Mouse (Mus musculus): ENCODE measurements around the gene Ascc1. TPM values are rescaled to one million over a fixed set of nuclear protein-coding genes. Genes with fewer than 3 reads are reported as not detected.

Gene Ascc1
- total and polyA plus RNA-seq, 2 experiments from 2014 or later, result 13.5 to 50.1 TPM

DNA sequence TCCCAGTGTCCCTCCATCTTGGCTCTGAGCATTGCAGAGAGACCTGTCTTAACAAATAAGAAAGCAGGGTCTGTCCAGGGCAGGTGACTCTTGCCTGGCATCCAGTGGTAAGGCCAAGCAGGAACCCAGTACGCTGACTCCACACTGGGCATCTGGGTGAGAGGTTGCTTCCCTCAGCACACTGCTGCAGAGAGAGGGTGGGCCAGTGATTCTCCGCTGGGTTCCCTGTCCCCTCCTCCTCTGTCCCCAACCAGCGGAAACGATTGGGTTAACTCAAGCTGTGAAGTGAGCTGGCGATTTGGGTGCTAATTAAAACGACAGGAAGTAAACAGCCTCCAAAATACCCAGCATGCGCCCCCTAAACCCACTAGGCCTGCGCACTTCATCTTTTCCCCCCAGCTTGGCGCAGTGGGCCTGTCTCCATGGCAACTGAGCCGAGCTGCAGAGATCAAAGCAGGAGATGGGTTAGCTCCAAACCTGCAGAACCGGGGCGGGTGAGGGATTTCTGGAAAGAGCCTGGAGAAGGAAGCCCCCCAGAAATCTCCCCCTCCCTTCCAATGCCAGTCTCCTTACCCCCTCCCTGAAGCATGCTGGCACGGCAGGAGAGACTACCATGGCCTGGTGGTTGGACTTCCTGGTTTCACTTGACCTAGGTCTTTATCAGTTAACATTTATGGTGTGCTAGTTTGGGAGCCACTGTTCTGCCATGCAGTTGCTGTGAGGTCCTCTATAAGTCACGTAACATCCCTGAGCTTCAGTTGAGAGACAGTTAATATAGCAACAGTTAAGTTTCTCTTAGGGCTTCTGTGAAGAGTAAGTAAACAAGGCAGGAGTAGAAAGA is 113.0 kb downstream of the Ascc1 start:
- DNase-seq (ENCODE audit: low spot score), result peak; percentile 94
- ATAC-seq (ENCODE audit: low FRiP score), result peak; percentile 88
- H3K9me3 ChIP-seq (ENCODE audit: low read length), result no peaks in the 10 kb centered on the region
- H3K4me1 ChIP-seq (ENCODE audit: insufficient read depth, low read length), result peaks cover 31% of the 10 kb centered on the region
- peak overlapping the region; percentile 41 for H3K4me2 ChIP-seq (ENCODE audit: low read depth, low read length, poor library complexity, severe bottlenecking)
- peak overlapping the region; percentile 83 for H3K27ac ChIP-seq (ENCODE audit: low read depth, low read length)
- peak overlapping the region; percentile 11; the same call in 1 of the 2 replicates for H3K4me3 ChIP-seq (ENCODE audit: low read depth, low read length)
- 5% methylated on average over 14 of the region's 14 CpGs for WGBS
- 0 out of 2 replicates have a peak, but pooled peaks cover 10% of the 10 kb centered on the region for H3K36me3 ChIP-seq (ENCODE audit: insufficient read depth, low read length)
- no peaks in the 10 kb centered on the region for H3K27me3 ChIP-seq (ENCODE audit: insufficient read depth, low read length)
- 0 out of 2 replicates have a peak overlapping the region, but pooled peaks have one; percentile 20 for H3K9ac ChIP-seq (replicated peaks; ENCODE audit: low read length, poor library complexity, severe bottlenecking)
- TF ChIP-seq CTCF (IDR thresholded peaks at IDR 0.05), result peak; percentile 9; the same call in 1 of the 2 replicates

DNA sequence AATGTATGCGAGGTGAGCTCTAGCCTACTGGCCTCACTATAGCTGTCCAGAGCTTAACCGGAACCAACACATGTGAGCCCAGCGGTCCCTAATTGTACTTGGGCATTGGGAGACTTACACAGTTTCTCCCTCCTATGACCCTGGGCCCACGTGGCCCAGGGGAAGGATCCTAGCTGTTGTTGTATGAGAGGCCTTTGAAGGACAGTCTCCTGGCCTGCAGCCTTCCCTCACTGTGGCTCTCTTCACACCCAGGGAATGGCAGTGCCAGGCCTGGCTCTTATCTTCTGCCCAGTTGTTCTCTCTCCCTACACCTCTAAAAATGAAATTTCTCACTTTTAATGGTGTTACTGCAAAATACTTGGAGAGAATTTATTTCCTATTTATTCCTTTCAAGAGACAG is 114.4 kb downstream of the Ascc1 start:
- TF ChIP-seq CTCF (IDR thresholded peaks at IDR 0.05), result no peak
- no peak overlapping the region for H3K4me3 ChIP-seq (ENCODE audit: low read depth, low read length)
- no peak for DNase-seq (ENCODE audit: low spot score)
- 41% methylated on average over 4 of the region's 4 CpGs for WGBS
- H3K4me1 ChIP-seq (ENCODE audit: insufficient read depth, low read length), result peaks cover 25% of the 10 kb centered on the region
- no peak overlapping the region for H3K4me2 ChIP-seq (ENCODE audit: low read depth, low read length, poor library complexity, severe bottlenecking)
- no peak for ATAC-seq (ENCODE audit: low FRiP score)
- no peak overlapping the region for H3K9ac ChIP-seq (replicated peaks; ENCODE audit: low read length, poor library complexity, severe bottlenecking)
- no peaks in the 10 kb centered on the region for H3K27me3 ChIP-seq (ENCODE audit: insufficient read depth, low read length)
- peak overlapping the region; percentile 83; the same call in 1 of the 2 replicates for H3K27ac ChIP-seq (ENCODE audit: low read depth, low read length)
- H3K9me3 ChIP-seq (ENCODE audit: low read length), result no peaks in the 10 kb centered on the region
- H3K36me3 ChIP-seq (ENCODE audit: insufficient read depth, low read length), result peaks cover 19% of the 10 kb centered on the region

- DNase-seq (ENCODE audit: low spot score) (no peak), ATAC-seq (ENCODE audit: low FRiP score) (no peak)
- 0 out of 2 replicates have a peak overlapping the region, but pooled peaks have one; percentile 32 for H3K27ac ChIP-seq (ENCODE audit: low read depth, low read length)
- TF ChIP-seq CTCF (IDR thresholded peaks at IDR 0.05), result no peak
- H3K4me2 ChIP-seq (ENCODE audit: low read depth, low read length, poor library complexity, severe bottlenecking), result no peak overlapping the region
- WGBS, result 44% methylated on average over 7 of the region's 7 CpGs
- H3K36me3 ChIP-seq (ENCODE audit: insufficient read depth, low read length), result peaks cover 22% of the 10 kb centered on the region
- no peak overlapping the region for H3K9ac ChIP-seq (replicated peaks; ENCODE audit: low read length, poor library complexity, severe bottlenecking)
- H3K9me3 ChIP-seq (ENCODE audit: low read length), result no peaks in the 10 kb centered on the region
- no peaks in the 10 kb centered on the region for H3K27me3 ChIP-seq (ENCODE audit: insufficient read depth, low read length)
- H3K4me1 ChIP-seq (ENCODE audit: insufficient read depth, low read length), result peaks cover 25% of the 10 kb centered on the region
- H3K4me3 ChIP-seq (ENCODE audit: low read depth, low read length), result no peak overlapping the region
Measured at GRCm38 (mm10) chr10:60118464-60118863, 115.9 kb downstream of the Ascc1 start.

DNA sequence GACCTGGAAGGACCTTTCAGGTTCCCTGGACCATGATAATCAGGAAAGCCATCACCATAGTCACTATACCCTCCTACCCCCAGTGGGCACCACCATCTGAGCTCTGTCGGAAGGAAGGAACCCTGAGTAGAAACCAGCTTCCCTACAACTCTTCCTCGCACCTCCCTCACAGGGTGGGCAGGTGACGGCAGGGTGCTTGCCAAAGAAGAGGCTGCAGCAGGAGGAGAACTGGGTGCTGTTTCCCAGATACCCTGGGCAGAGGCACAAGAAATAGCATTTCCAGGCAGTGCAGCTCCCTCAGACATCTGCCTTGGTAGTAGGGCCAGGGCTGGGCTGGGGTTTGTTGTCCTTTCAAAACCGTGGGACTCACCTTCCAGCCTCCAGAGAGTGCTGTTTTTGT is 118.0 kb downstream of the Ascc1 start:
- Histone ChIP-seq H3K4me3 (ENCODE audit: low read depth, low read length) (no peak overlapping the region), H3K9ac (replicated peaks; ENCODE audit: low read length, poor library complexity, severe bottlenecking) (no peak overlapping the region), H3K4me2 (ENCODE audit: low read depth, low read length, poor library complexity, severe bottlenecking) (no peak overlapping the region), H3K27me3 (ENCODE audit: insufficient read depth, low read length) (no peaks in the 10 kb centered on the region), H3K9me3 (ENCODE audit: low read length) (no peaks in the 10 kb centered on the region), H3K36me3 (ENCODE audit: insufficient read depth, low read length) (peaks cover 31% of the 10 kb centered on the region), H3K4me1 (ENCODE audit: insufficient read depth, low read length) (peaks cover 18% of the 10 kb centered on the region), H3K27ac (ENCODE audit: low read depth, low read length) (no peak overlapping the region)
- no peak; the same call in 1 of the 2 replicates for TF ChIP-seq CTCF (IDR thresholded peaks at IDR 0.05)
- DNase-seq (ENCODE audit: low spot score) (no peak), ATAC-seq (ENCODE audit: low FRiP score) (no peak)
- 79% methylated on average over 4 of the region's 4 CpGs for WGBS

DNA sequence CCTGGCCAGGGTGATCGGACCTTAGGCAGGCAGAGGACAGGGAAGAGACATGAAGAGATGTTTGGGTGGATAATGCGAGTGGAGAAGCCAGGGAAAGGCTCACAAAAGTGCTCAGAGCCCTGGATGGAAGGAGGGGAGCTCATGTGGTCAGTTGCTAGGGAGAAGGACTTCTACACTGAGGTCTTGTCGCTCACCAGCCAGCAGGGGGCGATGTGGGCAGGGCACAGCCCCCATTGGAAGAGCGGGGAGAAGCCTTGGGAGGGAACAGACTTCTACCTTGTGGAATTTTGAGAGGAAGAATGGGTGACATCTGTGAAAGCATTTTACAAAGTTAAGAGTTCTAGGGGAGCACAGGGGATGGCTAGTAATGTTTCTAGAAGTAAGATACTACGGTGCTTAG is 121.5 kb downstream of the Ascc1 start:
- ATAC-seq (ENCODE audit: low FRiP score) (no peak), DNase-seq (ENCODE audit: low spot score) (no peak)
- H3K27me3 ChIP-seq (ENCODE audit: insufficient read depth, low read length), result no peaks in the 10 kb centered on the region
- 60% methylated on average over 6 of the region's 6 CpGs for WGBS
- TF ChIP-seq CTCF (IDR thresholded peaks at IDR 0.05), result peak; percentile 67
- H3K4me2 ChIP-seq (ENCODE audit: low read depth, low read length, poor library complexity, severe bottlenecking), result no peak overlapping the region
- peaks cover 44% of the 10 kb centered on the region for H3K36me3 ChIP-seq (ENCODE audit: insufficient read depth, low read length)
- H3K9me3 ChIP-seq (ENCODE audit: low read length), result no peaks in the 10 kb centered on the region
- H3K4me1 ChIP-seq (ENCODE audit: insufficient read depth, low read length), result no peaks in the 10 kb centered on the region
- H3K4me3 ChIP-seq (ENCODE audit: low read depth, low read length), result no peak overlapping the region
- H3K9ac ChIP-seq (replicated peaks; ENCODE audit: low read length, poor library complexity, severe bottlenecking), result no peak overlapping the region
- no peak overlapping the region for H3K27ac ChIP-seq (ENCODE audit: low read depth, low read length)
